Mouse (Mus musculus): ENCODE measurements around the gene Mpdz. TPM values are rescaled to one million over a fixed set of nuclear protein-coding genes. Genes with fewer than 3 reads are reported as not detected.

Mpdz gene
- polyA plus RNA-seq (2017; shearing (Covaris generic)), result not detected

GRCm38 (mm10) chr4:81442078-81442981, at the start of gene Mpdz:
Gene Mpdz (minus strand): TSS chr4:81442815.

